ENCODE assay signal across 8 mouse cellular contexts in the genomic region with DNA sequence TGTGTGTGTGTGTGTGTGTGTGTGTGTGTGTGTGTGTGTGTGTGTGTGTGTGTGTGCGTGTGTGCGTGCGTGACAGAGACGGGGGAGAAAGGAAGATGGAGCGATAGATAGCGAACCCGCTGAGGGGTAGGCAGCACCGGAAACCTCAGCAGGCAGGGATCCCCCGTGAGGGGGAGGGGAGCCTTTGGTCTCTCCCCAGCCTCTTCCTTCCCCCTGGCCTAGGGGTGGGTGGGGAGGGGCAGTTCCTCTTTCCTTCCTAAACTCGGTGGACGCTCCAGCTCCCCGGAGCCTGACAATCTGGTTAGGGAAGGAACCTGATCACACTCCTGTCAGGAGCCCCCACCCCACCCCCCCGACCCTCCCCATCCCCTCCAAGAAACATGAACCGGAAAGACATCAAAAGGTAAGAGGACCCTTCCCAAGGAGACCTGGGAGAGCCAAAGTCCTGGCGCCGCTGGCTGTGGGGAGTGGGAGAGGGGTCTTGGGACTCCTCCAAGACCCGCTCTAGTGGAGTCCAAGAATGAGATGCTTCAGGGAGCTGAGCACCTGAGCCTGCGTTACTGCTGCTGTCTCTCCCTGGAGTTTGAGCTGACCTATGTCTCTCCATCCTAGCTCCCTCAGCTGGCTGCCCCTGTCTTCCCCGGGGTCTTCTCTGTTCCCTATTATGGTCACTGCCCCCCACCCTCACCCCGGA. TPM values are rescaled to one million over a fixed set of nuclear protein-coding genes. Genes with fewer than 3 reads are reported as not detected.
A peak's percentile ranks its signal among the peaks of the same experiment; 100 is the strongest.
DNase-seq lines count a peak whose midpoint lies in the region; ATAC-seq lines count a peak whose summit lies in the region.

TSS of gene Rasgrp4 (plus strand) at position 159 of the 694 bp plus-strand sequence.

- peak; percentile 40 for DNase-seq in adrenal gland, postnatal 10 days
- DNase-seq in adrenal gland, adult 8-10 months: no peak
- peak; percentile 39 for DNase-seq in embryo, embryonic 9.5 days (ENCODE audit: extremely low spot score)
- DNase-seq in hindbrain, embryonic 10.5 days (ENCODE audit: low spot score): peak; percentile 36
- peak; percentile 18 for DNase-seq in liver, embryonic 13.5 days
- peak; percentile 88 for DNase-seq in naive thymus-derived CD4-positive, alpha-beta T cell, adult 2 months (ENCODE audit: low read depth)
- peak; percentile 88 for DNase-seq in thymus, postnatal 4 days

- no peaks in the 10 kb centered on the region for H3K36me3 ChIP-seq in hindbrain, embryonic 10.5 days
- H3K36me3 ChIP-seq in liver, embryonic 13.5 days: no peaks in the 10 kb centered on the region

- H3K9ac ChIP-seq in liver, embryonic 13.5 days: no peak within 1 kb of the TSS

- H3K4me3 ChIP-seq in hindbrain, embryonic 10.5 days: peak within 1 kb of the TSS; percentile 50
- peak within 1 kb of the TSS; percentile 14; the same call in 1 of the 2 replicates for H3K4me3 ChIP-seq in liver, embryonic 13.5 days (replicated peaks)

- peaks cover 27% of the 10 kb centered on the region for H3K27me3 ChIP-seq in hindbrain, embryonic 10.5 days (ENCODE audit: insufficient read depth, poor library complexity, severe bottlenecking)
- H3K27me3 ChIP-seq in liver, embryonic 13.5 days: peaks cover 17% of the 10 kb centered on the region

- WGBS in hindbrain, embryonic 10.5 days: under 1% methylated on average over 13 of the region's 20 CpGs
- 2% methylated on average over 13 of the region's 20 CpGs for WGBS in liver, embryonic 13.5 days (ENCODE audit: insufficient replicate concordance)

- H3K4me1 ChIP-seq in hindbrain, embryonic 10.5 days (replicated peaks): peaks cover 23% of the 10 kb centered on the region
- 0 out of 2 replicates have a peak, but pooled peaks cover 3% of the 10 kb centered on the region for H3K4me1 ChIP-seq in liver, embryonic 13.5 days (replicated peaks)

- H3K4me2 ChIP-seq in liver, embryonic 13.5 days: peak within 1 kb of the TSS; percentile 28; the same call in 1 of the 2 replicates

- H3K27ac ChIP-seq in hindbrain, embryonic 10.5 days: peak within 1 kb of the TSS; percentile 46; the same call in 1 of the 2 replicates
- H3K27ac ChIP-seq in liver, embryonic 13.5 days: no peak within 1 kb of the TSS

- H3K9me3 ChIP-seq in hindbrain, embryonic 10.5 days: no peaks in the 10 kb centered on the region
- H3K9me3 ChIP-seq in liver, embryonic 13.5 days (replicated peaks): no peaks in the 10 kb centered on the region

- ATAC-seq in liver, embryonic 13.5 days (ENCODE audit: low read depth): peak; percentile 31; the same call in 1 of the 2 replicates
- no peak for ATAC-seq in erythroblast, adult 5-6 weeks (replicated peaks; ENCODE audit: low FRiP score, poor library complexity, severe bottlenecking)

RNA-seq across cellular contexts. Expression of gene Rasgrp4, which starts in this region (rescaled TPM):
- total RNA-seq in adrenal gland, postnatal 10 days (2021): 1 to 10 TPM; 2.1 to 2.2 TPM
- total RNA-seq in adrenal gland, adult 8-10 months (2022): 1 to 10 TPM; 1.3 to 1.6 (median 1.4) TPM
- 0.34 and 0.54 TPM in 2 replicates for polyA plus RNA-seq in hindbrain, embryonic 10.5 days (2016; fragmentation: Nextera tagmentation; extraction: Ambion mirVana)
- 0.29 and 0.32 TPM in 2 replicates for polyA plus RNA-seq in liver, embryonic 13.5 days (2015; fragmentation: Nextera tagmentation; extraction: Ambion mirVana)
- total RNA-seq in erythroblast, adult 5-6 weeks (2015; ENCODE audit: low replicate concordance): 3.5 and 23.4 TPM in 2 replicates
- 4.7 and 5.5 TPM in 2 replicates for total RNA-seq in erythroblast, adult 5-6 weeks (2017; ENCODE audit: low replicate concordance)

Comparison
In these comparisons a context has a peak if more than half of its experiments do, and no peak if none do; other contexts are left out.
1. Peak in DNase-seq, H3K4me3 ChIP-seq and H3K27ac ChIP-seq in hindbrain, embryonic 10.5 days; RNA of the gene not detected or under 1 TPM.
2. Peak in DNase-seq, ATAC-seq, H3K4me3 ChIP-seq and H3K4me2 ChIP-seq in liver, embryonic 13.5 days; RNA of the gene not detected or under 1 TPM.